Mouse (Mus musculus) fibroblast of lung, adult 2 months (primary cell): ENCODE results near the gene Aff1.

Experiments used
- DNase-seq: peaks from one replicate; pipeline ENCODE4 v3.0.0-alpha.2; 2011; ENCODE audit warnings: low read depth

Aff1 gene

GRCm38 (mm10) chr5:103749465-103750285 lies 57.5 kb downstream of the Aff1 start:
- DNase-seq, result no peak

- no peak for DNase-seq
Measured at GRCm38 (mm10) chr5:103752665-103753510, 60.7 kb downstream of the Aff1 start.

GRCm38 (mm10) chr5:103753511-103754329 lies 61.5 kb downstream of the Aff1 start:
- no peak for DNase-seq

GRCm38 (mm10) chr5:103754330-103755134 lies 62.4 kb downstream of the Aff1 start:
- DNase-seq, result no peak

- DNase-seq, result no peak
Measured at GRCm38 (mm10) chr5:103755135-103755487, 62.9 kb downstream of the Aff1 start.

GRCm38 (mm10) chr5:103756231-103756714 lies 64.1 kb downstream of the Aff1 start:
- DNase-seq, result no peak

GRCm38 (mm10) chr5:103758491-103758890 lies 66.3 kb downstream of the Aff1 start:
- DNase-seq, result no peak

- no peak for DNase-seq
Measured at GRCm38 (mm10) chr5:103759489-103760424, 67.6 kb downstream of the Aff1 start.

- no peak for DNase-seq
Measured at GRCm38 (mm10) chr5:103760425-103761131, 68.4 kb downstream of the Aff1 start.

- DNase-seq, result no peak
Measured at GRCm38 (mm10) chr5:103761754-103762153, 69.6 kb downstream of the Aff1 start.

- DNase-seq, result no peak
Measured at GRCm38 (mm10) chr5:103762850-103763254, 70.7 kb downstream of the Aff1 start.

- no peak for DNase-seq
Measured at GRCm38 (mm10) chr5:103765356-103765755, 73.2 kb downstream of the Aff1 start.

- DNase-seq, result no peak
Measured at GRCm38 (mm10) chr5:103765758-103766431, 73.7 kb downstream of the Aff1 start.

- no peak for DNase-seq
Measured at GRCm38 (mm10) chr5:103766432-103766815, 74.2 kb downstream of the Aff1 start.

- DNase-seq, result no peak
Measured at GRCm38 (mm10) chr5:103768961-103769360, 76.8 kb downstream of the Aff1 start.

GRCm38 (mm10) chr5:103769701-103770100 lies 77.5 kb downstream of the Aff1 start:
- DNase-seq, result no peak

GRCm38 (mm10) chr5:103770447-103771222 lies 78.5 kb downstream of the Aff1 start:
- DNase-seq, result no peak

- DNase-seq, result no peak
Measured at GRCm38 (mm10) chr5:103771380-103771779, 79.2 kb downstream of the Aff1 start.
